Mouse (Mus musculus) heart, postnatal 4 days (tissue): ENCODE measurements around the gene Pip4k2b. TPM values are rescaled to one million over a fixed set of nuclear protein-coding genes. Genes with fewer than 3 reads are reported as not detected.
"Not testable (repeated sequence)": the region's sequence is repeated elsewhere in the genome, so short reads cannot be mapped to it uniquely, and the experiment has no call there.

Experiments
- DNase-seq: peaks from one replicate; pipeline ENCODE4 v3.0.0; 2021
- total RNA-seq, 2 experiments: library from RNA; stranded (reverse); gene quantifications; 2 replicates each; pipeline ENCODE4 v1.2.3; 2021

The Pip4k2b gene
- total RNA-seq, 2 experiments from 2014 or later = 19.8 to 21.5 TPM

- no peak for DNase-seq
Measured at GRCm38 (mm10) chr11:97748496-97748895, 4.0 kb upstream of the Pip4k2b start.

DNA sequence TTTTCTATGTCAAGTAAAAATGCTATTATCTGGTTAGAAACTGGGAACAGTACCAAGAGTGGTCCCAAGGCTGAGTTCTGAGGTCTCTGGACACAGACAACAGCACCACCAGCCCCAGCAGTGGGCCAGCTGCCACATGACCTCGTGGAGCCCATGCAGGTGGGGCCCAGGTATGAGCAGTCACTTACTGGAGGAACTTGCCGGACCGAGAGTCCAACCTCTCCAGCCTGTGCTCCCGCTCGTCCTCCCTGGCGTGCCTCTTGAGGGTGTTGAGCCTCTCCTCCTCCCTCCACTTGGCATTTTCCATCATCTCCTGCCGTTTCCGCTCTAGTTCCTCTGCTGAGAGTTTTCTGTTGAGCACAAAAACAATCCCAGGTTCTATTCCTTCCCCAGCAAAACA, 3.3 kb upstream of the Pip4k2b start:
- peak; percentile 19 for DNase-seq

GRCm38 (mm10) chr11:97745331-97745721, 822 bp upstream of the Pip4k2b start:
- DNase-seq = no peak

GRCm38 (mm10) chr11:97744718-97745330, 320 bp upstream of the Pip4k2b start:
- DNase-seq = peak; percentile 98

DNA sequence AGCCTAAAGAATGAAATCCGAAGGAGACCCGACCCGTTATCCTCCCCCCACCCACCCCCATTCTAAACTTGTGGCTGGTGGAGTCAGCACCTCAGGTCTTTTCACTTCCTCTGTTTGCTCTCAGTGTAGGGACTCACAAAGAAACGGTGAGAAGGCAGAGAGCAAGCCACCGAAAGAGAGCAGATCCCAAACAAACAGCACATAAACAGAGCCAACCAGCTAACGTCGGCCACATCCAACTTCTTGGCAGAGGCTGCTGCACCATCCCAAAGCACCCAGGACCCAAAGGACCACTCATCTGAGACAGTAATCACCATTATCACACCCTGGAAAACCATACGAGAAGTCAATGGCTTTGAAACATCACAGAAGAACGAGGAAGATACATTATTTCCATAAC, 1.1 kb downstream of the Pip4k2b start:
- DNase-seq = no peak

DNA sequence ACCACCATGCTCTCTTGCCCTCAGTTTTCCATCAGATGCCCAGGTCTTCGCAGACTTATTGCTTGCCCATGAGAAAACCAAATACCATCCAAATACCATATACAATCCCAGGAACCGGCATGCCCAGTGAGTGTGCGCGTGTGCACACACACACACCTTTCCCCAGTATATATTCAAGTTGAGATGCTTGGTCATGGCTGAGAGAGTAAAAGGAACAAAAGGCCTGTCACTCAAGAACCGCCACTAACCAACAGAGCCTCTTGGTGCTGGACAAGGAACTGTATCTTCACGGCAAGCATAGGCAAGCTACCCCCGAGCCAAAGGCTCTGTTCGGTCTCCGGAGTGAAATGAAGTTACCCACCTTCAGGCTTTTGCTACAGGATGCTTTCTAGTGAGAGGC, 1.9 kb downstream of the Pip4k2b start:
- DNase-seq = no peak

DNA sequence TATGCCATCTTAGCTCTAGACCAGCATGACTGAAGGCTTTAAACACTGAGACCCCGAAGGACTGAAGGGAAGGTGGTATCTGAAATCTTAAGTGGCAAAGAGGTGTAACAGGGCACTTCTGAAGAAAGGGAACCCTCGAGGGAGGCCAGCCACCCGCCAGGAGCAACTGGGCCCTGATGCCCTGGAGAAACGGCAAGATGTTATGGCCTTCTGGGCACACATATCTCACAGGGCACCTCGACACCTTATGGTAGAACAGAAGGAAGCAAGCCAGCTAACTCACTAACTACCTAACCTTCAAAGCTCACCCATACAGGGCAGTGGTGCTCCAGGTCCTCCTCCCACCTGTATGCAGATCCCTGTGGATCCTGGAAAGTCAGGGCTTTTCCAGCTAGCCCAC, 2.3 kb downstream of the Pip4k2b start:
- DNase-seq = no peak

GRCm38 (mm10) chr11:97740190-97740589, 4.3 kb downstream of the Pip4k2b start:
- peak; percentile 31 for DNase-seq

DNA sequence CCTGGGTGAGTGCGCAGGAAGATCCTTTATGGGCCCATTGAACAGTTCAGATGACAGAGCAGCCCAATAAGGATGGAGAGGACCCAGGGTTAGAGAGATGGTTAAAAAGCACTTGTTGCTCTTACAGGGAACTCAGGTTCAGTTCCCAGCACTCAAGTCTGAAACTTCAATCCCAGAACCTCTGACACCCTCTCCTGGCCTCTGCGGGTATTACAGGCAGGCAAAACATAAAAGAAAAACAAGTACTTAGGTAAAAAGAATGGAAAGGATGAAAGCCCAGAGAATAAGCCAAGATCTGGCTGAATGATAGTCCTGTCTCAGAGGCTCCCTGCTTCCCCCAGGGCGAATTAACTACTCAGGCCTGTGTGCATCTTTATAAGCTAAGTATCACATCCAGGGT, 5.3 kb downstream of the Pip4k2b start:
- DNase-seq = no peak

- DNase-seq = no peak
Measured at GRCm38 (mm10) chr11:97738703-97739102, 5.8 kb downstream of the Pip4k2b start.

DNA sequence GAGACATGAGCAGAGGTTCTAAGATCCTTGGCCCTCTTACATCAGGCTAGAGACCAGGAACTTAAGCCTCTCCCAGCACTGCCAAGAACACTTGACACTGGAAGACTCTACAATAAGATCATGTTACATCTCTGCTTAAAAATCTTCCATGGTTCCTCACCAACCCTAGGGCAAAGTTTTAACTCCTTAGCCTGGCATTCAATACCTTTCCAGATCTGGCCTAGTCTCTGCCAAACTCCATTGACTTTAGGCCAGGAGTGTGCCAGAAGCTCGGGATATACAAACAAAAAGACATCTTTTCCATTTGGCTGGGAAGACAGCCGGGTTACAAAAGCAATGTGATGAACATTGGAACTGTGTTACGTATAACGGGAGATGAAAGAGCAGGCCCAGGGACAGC, 6.9 kb downstream of the Pip4k2b start:
- no peak for DNase-seq

DNA sequence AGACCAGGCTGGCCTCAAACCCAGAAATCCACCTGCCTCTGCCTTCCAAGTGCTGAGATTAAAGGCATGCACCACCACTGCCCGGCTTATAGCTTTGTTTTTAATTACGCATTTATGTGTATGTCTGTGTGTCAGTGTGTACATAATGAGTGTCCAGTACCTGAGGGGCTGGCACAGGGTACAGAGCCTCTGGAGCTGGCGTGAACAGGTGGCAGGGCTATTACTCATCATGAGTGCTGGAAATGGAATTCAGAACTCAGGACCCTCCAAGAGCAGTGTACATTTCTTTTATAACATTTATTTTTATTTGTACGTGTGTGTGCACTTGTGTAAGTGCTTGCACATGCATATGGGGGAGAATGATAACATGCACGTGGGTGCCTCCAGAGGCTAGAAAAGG, 7.9 kb downstream of the Pip4k2b start:
- no peak for DNase-seq

- DNase-seq = not testable (repeated sequence)
Measured at GRCm38 (mm10) chr11:97734810-97735209, 9.7 kb downstream of the Pip4k2b start.

GRCm38 (mm10) chr11:97733689-97734088, 10.8 kb downstream of the Pip4k2b start:
- DNase-seq = no peak

DNA sequence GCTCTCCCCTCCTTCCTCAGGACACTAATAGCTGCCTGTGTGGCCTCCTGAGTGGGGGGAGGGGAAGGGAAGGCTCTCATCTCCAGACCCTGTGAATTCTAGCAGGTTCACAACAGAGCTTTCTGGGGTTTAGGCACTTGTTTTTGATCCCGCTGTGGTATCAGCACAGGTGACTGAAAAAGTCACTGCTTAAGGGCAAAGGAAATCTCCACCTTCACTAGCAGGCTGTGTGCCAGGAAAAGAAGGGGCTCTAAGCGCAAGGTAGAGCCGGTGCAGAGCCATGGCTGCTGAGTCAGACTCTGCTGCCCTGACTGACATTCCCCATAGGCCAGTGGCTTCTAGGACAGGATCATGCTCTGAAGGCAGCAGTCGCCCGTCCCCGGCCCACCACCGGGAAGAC, 15.8 kb downstream of the Pip4k2b start:
- DNase-seq = no peak

GRCm38 (mm10) chr11:97728311-97728710, 16.2 kb downstream of the Pip4k2b start:
- DNase-seq = no peak

- no peak for DNase-seq
Measured at GRCm38 (mm10) chr11:97723709-97724108, 20.8 kb downstream of the Pip4k2b start.

- DNase-seq = no peak
Measured at GRCm38 (mm10) chr11:97721338-97721737, 23.2 kb downstream of the Pip4k2b start.

DNA sequence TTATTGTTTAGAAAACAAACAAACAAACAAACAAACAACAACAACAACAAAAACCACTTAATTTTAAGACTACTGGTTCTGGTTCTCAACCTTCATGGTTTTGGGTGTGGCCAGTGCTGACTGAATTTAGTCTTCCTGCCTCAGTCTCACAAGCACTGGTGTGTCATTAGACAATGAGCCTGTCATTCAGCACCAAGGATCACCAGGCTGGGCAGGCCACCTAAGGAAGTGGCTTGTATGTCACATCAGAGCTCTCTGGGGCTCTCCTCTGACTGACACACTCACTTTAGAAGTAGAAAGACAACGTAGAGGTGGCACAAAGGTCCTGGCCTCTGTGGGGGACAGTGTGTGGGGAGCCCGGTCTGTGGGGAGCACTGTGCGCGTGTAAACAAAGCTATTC, 25.5 kb downstream of the Pip4k2b start:
- DNase-seq = no peak

GRCm38 (mm10) chr11:97718281-97718860, 26.1 kb downstream of the Pip4k2b start:
- no peak for DNase-seq

- no peak for DNase-seq
Measured at GRCm38 (mm10) chr11:97717369-97718280, 26.9 kb downstream of the Pip4k2b start.

DNA sequence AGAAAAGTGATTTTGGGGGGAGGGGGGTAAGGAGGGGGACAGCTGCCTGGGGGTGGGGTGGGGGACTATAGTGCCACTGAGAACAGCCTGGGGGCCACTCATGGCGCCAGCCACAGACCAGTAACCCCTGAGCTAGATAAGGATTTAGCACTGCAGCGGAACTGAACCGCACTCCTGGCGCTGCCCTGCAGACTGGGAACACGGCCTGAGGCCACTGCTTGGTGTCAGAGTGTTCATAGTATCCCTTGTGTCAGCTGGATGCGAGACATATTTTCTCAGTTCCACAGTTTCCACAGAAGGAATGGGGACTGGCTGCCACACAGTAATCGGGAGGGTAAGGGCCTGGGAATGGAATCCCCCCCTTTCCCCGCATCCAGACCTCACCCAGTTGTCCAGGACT, 28.5 kb downstream of the Pip4k2b start:
- no peak for DNase-seq
